Comparison of ENCODE assay signal across 8 mouse cellular contexts in genomic region chr1:132982728-132983127, GRCm38 (mm10). TPM values are rescaled to one million over a fixed set of nuclear protein-coding genes. Genes with fewer than 3 reads are reported as not detected.
A peak's percentile ranks its signal among the peaks of the same experiment; 100 is the strongest.
DNase-seq lines count a peak whose midpoint lies in the region; ATAC-seq and TF ChIP-seq lines count a peak whose summit lies in the region.

No protein-coding gene starts in this region.

- H3K9me3 ChIP-seq in CH12.LX (replicated peaks; ENCODE audit: low read length) = no peaks in the 10 kb centered on the region
- no peaks in the 10 kb centered on the region for H3K9me3 ChIP-seq in kidney, embryonic 14.5 days (ENCODE audit: control insufficient read depth, low read length)
- H3K9me3 ChIP-seq in liver, embryonic 13.5 days (replicated peaks) = no peaks in the 10 kb centered on the region

- peak; percentile 19 for TF ChIP-seq RAD21 in CH12.LX (IDR thresholded peaks at IDR 0.05; ENCODE audit: low read depth, low read length)

- no peak overlapping the region for H3K4me2 ChIP-seq in CH12.LX (ENCODE audit: insufficient read depth, low read depth, poor library complexity, severe bottlenecking)
- no peak overlapping the region for H3K4me2 ChIP-seq in kidney, embryonic 14.5 days (replicated peaks; ENCODE audit: low read depth, low read length)
- H3K4me2 ChIP-seq in liver, embryonic 13.5 days = no peak overlapping the region

- DNase-seq in CH12.LX (ENCODE audit: extremely low read depth) (peak; percentile 55), R1 (ENCODE audit: low read depth, low spot score) (peak; percentile 87)
- peak; percentile 81 to 88 for DNase-seq in cerebellum, postnatal 25 days
- DNase-seq in frontal cortex, postnatal 14 days (ENCODE audit: low spot score in 2 of 2) = peak; percentile 46 to 71
- DNase-seq in liver, embryonic 13.5 days = peak; percentile 9
- DNase-seq in thymus, postnatal 4 days = peak; percentile 79

- H3K4me3 ChIP-seq in CH12.LX (replicated peaks in 1 of 3; ENCODE audit: low read depth in 2 of 3, low read length in 2 of 3, poor library complexity in 1 of 3) = no peak overlapping the region
- no peak overlapping the region for H3K4me3 ChIP-seq in kidney, embryonic 14.5 days (ENCODE audit: low read length)
- no peak overlapping the region for H3K4me3 ChIP-seq in liver, embryonic 13.5 days (replicated peaks)

- WGBS in kidney, embryonic 14.5 days = 63% methylated on average over 7 of the region's 7 CpGs
- 67% methylated on average over 7 of the region's 7 CpGs for WGBS in liver, embryonic 13.5 days (ENCODE audit: insufficient replicate concordance)

- peak; percentile 64; the same call in 1 of the 2 replicates for ATAC-seq in kidney, embryonic 14.5 days (ENCODE audit: low FRiP score, low TSS enrichment)
- ATAC-seq in liver, embryonic 13.5 days (ENCODE audit: low read depth) = no peak
- peak; percentile 58; the same call in 1 of the 2 replicates for ATAC-seq in neutrophil, adult 5-6 weeks (ENCODE audit: extremely low read depth, insufficient number of reproducible peaks, low FRiP score, poor library complexity, severe bottlenecking)

- no peaks in the 10 kb centered on the region for H3K79me2 ChIP-seq in CH12.LX (replicated peaks; ENCODE audit: control insufficient read depth, extremely low read depth, insufficient read depth, poor library complexity, severe bottlenecking)

- no peak overlapping the region for H3K9ac ChIP-seq in CH12.LX (ENCODE audit: insufficient read depth, low read depth)
- H3K9ac ChIP-seq in kidney, embryonic 14.5 days (ENCODE audit: low read depth, low read length) = no peak overlapping the region
- H3K9ac ChIP-seq in liver, embryonic 13.5 days = no peak overlapping the region

- dilution Hi-C loops in CH12.LX (cut with MboI; ENCODE audit: extremely low pct_ligation_motif_present, extremely low pct_unique_long_range_greater_than_20kb, low sequenced_read_pairs) = no loop called here

- in situ Hi-C loops in CH12.LX (cut with MboI; ENCODE audit: low pct_ligation_motif_present, low pct_unique_long_range_greater_than_20kb, low sequenced_read_pairs) = no loop called here

- 0 out of 4 replicates have a peak, but pooled peaks cover 0 to 4% of the 10 kb centered on the region in 2 experiments for H3K4me1 ChIP-seq in CH12.LX (ENCODE audit: control insufficient read depth in 1 of 2, insufficient read depth in 2 of 2)
- H3K4me1 ChIP-seq in kidney, embryonic 14.5 days (ENCODE audit: control insufficient read depth, insufficient read depth, low read length) = no peaks in the 10 kb centered on the region
- H3K4me1 ChIP-seq in liver, embryonic 13.5 days (replicated peaks) = peaks cover under 1% of the 10 kb centered on the region; the same call in 1 of the 2 replicates

- TF ChIP-seq CTCF in CH12.LX (conservative IDR thresholded peaks at IDR 0.05 in 1 of 2, IDR thresholded peaks at IDR 0.05 in 1 of 2; ENCODE audit: low read depth in 2 of 2, low read length in 2 of 2) = peak; percentile 66 to 67; a peak in 3 of 4 replicates

- no peak for TF ChIP-seq EP300 in CH12.LX (IDR thresholded peaks at IDR 0.05; ENCODE audit: low read length)

- H3K27me3 ChIP-seq in CH12.LX (replicated peaks) = no peaks in the 10 kb centered on the region
- no peaks in the 10 kb centered on the region for H3K27me3 ChIP-seq in kidney, embryonic 14.5 days (ENCODE audit: control insufficient read depth, insufficient read depth, low read length)
- H3K27me3 ChIP-seq in liver, embryonic 13.5 days = no peaks in the 10 kb centered on the region

- no peak overlapping the region for H3K27ac ChIP-seq in CH12.LX (ENCODE audit: insufficient read depth, low read depth)
- H3K27ac ChIP-seq in kidney, embryonic 14.5 days (ENCODE audit: low read depth, low read length) = no peak overlapping the region
- H3K27ac ChIP-seq in liver, embryonic 13.5 days = no peak overlapping the region

- no peak for TF ChIP-seq POLR2A in CH12.LX (IDR thresholded peaks at IDR 0.05; ENCODE audit: low read depth, low read length)

- H3K36me3 ChIP-seq in CH12.LX (replicated peaks in 1 of 2; ENCODE audit: control insufficient read depth in 1 of 2, insufficient read depth in 1 of 2, low read length in 1 of 2) = peaks cover 71 to 92% of the 10 kb centered on the region in 2 experiments
- H3K36me3 ChIP-seq in kidney, embryonic 14.5 days (ENCODE audit: control insufficient read depth, insufficient read depth, low read length) = peaks cover 35% of the 10 kb centered on the region
- H3K36me3 ChIP-seq in liver, embryonic 13.5 days = peaks cover 57% of the 10 kb centered on the region

TF ChIP-seq in CH12.LX, 34 proteins besides CTCF, POLR2A, EP300 and RAD21:
- TF ChIP-seq SMC3 (IDR thresholded peaks at IDR 0.05; ENCODE audit: low read depth, low read length) = peak; percentile 19; the same call in 1 of the 2 replicates
- TF ChIP-seq POLR2AphosphoS2 (IDR thresholded peaks at IDR 0.05; ENCODE audit: low read depth, low read length) = peak; percentile 23; the same call in 1 of the 2 replicates
- no peak for TF ChIP-seq MXI1 (IDR thresholded peaks at IDR 0.05; ENCODE audit: low read depth, low read length)

RNA-seq across cellular contexts. Expression of gene Mdm4, which starts 47.6 kb away (rescaled TPM):
- total RNA-seq in CH12.LX (2012; rRNA removed) (84.5 and 107 TPM in 2 replicates), CH12.LX (2014; rRNA removed) (66.5 and 68.3 TPM in 2 replicates)
- 78.9 and 79.0 TPM in 2 replicates for polyA plus RNA-seq in CH12.LX (2012; ENCODE audit: insufficient read length, low read depth)
- polyA plus RNA-seq in kidney, embryonic 14.5 days (2014; fragmentation: Nextera tagmentation; extraction: Ambion mirVana) = 36.0 and 57.6 TPM in 2 replicates
- 16.6 and 16.8 TPM in 2 replicates for polyA plus RNA-seq in liver, embryonic 13.5 days (2015; fragmentation: Nextera tagmentation; extraction: Ambion mirVana)
- total RNA-seq in neutrophil, adult 5-6 weeks (2017) = 312 and 322 TPM in 2 replicates

Comparison
In these comparisons a context has a peak if more than half of its experiments do, and no peak if none do; other contexts are left out.
1. DNase-seq: peak in every context shown above with its lines; median percentile 87 in R1; 84 in cerebellum, postnatal 25 days; 79 in thymus, postnatal 4 days; 58 in frontal cortex, postnatal 14 days; 55 in CH12.LX; 9 in liver, embryonic 13.5 days.